Mouse (Mus musculus) bone marrow macrophage, adult 2 months (primary cell): Measurements from ENCODE around the gene Gimap7. TPM values are rescaled to one million over a fixed set of nuclear protein-coding genes. Genes with fewer than 3 reads are reported as not detected.

Experiments used
- H3K27ac ChIP-seq: 2 replicates; pipeline ENCODE4 v1.5.1; 2012; ENCODE audit warnings: low read depth, low read length; ENCODE audit not compliant: insufficient read depth
- H3K4me1 ChIP-seq: 2 replicates; pipeline ENCODE4 v1.6.1; 2012; ENCODE audit warnings: low read length; ENCODE audit not compliant: control insufficient read depth, insufficient read depth
- H3K4me3 ChIP-seq: 2 replicates; pipeline ENCODE4 v1.5.1; 2012; ENCODE audit warnings: mild to moderate bottlenecking, low read length, moderate library complexity; ENCODE audit not compliant: insufficient read depth
- CTCF ChIP-seq: IDR thresholded peaks from 2 replicates; pipeline ENCODE4 v1.5.1; 2012; ENCODE audit warnings: low read depth, mild to moderate bottlenecking, low read length, moderate library complexity
- POLR2A ChIP-seq: IDR thresholded peaks from 2 replicates; pipeline ENCODE4 v1.6.1; 2012; ENCODE audit warnings: mild to moderate bottlenecking, low read depth, low read length, borderline replicate concordance
- polyA plus RNA-seq: library from polyadenylated mRNA; stranded (reverse); fragments of >200 nt; gene quantifications from 2 replicates; pipeline ENCODE4 v1.2.4, GENCODE M21; 2012; ENCODE audit not compliant: missing spikeins, insufficient read depth, insufficient read length

Gene Gimap7
- polyA plus RNA-seq, 1 experiment = not detected

GRCm38 (mm10) chr6:48723468-48723867, 5.0 kb downstream of the Gimap7 start:
- Histone ChIP-seq H3K4me3 (no peak overlapping the region), H3K4me1 (no peaks in the 10 kb centered on the region), H3K27ac (no peak overlapping the region)
- TF ChIP-seq POLR2A (no peak), CTCF (no peak)

DNA sequence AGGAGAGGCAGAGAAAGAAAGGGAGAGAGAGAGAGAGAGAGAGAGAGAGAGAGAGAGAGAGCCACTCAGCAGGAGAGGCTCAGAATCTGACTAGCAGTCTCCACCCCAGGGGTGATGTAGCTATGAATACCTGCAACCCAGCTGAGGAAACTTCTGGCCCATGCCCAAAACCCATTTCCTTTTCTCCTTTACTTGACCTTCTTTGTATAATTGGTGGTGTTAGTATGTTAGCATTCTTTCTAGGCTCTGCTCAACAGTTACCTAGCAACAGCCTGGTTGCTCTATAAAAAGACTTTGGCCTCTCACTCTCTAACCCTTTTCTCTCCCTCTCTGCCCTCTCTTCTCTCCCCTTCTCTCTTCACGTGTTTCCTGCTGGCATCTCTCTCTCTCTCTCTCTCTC, 7.1 kb downstream of the Gimap7 start:
- no peaks in the 10 kb centered on the region for H3K4me1 ChIP-seq
- H3K4me3 ChIP-seq = no peak overlapping the region
- H3K27ac ChIP-seq = no peak overlapping the region
- no peak for TF ChIP-seq POLR2A
- no peak for TF ChIP-seq CTCF

DNA sequence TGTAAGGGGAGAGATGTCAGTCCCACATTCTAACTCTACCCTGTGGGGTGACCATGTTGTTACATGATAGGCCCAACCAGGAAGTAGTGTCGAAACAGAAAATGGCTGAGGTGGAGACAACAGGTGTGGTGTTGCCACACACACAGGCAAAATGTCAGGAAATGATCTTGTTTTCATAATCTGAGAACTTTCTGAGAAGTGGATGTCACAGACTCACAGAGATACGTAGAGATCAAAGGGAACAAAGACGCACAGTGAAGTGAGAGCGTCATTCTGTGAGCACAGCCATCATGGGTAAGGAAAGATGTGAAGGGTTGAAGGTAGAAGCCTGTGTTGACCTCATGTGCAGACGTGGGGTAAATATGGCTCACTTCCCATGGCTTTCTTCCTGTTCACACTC, 9.3 kb downstream of the Gimap7 start:
- no peak for TF ChIP-seq CTCF
- H3K4me3 ChIP-seq = no peak overlapping the region
- H3K4me1 ChIP-seq = no peaks in the 10 kb centered on the region
- H3K27ac ChIP-seq = no peak overlapping the region

DNA sequence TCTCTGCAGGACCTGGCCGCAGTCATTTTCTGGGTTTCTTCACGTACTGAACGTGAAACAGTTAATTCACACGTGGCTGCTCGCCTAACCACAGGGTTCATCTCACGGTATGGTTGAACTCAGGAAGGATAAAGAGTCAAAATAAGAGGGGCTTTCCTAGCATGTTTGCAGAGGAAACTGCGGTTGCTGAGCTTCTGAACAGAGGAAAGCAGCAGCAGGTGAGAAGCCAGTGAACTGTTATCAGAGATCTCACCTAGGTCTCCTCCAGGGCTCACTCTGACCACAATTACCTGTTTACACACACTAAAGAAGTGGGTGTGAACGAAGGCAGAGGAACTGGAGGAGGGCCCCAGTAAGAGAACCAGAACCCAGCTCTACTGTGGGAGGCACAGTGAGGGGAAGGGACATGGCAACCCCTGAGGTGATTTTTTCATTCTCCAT, 14.5 kb downstream of the Gimap7 start:
- Histone ChIP-seq H3K27ac (no peak overlapping the region), H3K4me3 (no peak overlapping the region), H3K4me1 (no peaks in the 10 kb centered on the region)
- TF ChIP-seq CTCF (no peak), POLR2A (no peak)

GRCm38 (mm10) chr6:48733660-48734059, 15.2 kb downstream of the Gimap7 start:
- no peak for TF ChIP-seq POLR2A
- TF ChIP-seq CTCF = no peak
- Histone ChIP-seq H3K27ac (no peak overlapping the region), H3K4me3 (no peak overlapping the region), H3K4me1 (no peaks in the 10 kb centered on the region)

GRCm38 (mm10) chr6:48737053-48737452, 18.6 kb downstream of the Gimap7 start:
- Histone ChIP-seq H3K4me3 (no peak overlapping the region), H3K4me1 (no peaks in the 10 kb centered on the region), H3K27ac (no peak overlapping the region)
- TF ChIP-seq CTCF (no peak), POLR2A (no peak)

DNA sequence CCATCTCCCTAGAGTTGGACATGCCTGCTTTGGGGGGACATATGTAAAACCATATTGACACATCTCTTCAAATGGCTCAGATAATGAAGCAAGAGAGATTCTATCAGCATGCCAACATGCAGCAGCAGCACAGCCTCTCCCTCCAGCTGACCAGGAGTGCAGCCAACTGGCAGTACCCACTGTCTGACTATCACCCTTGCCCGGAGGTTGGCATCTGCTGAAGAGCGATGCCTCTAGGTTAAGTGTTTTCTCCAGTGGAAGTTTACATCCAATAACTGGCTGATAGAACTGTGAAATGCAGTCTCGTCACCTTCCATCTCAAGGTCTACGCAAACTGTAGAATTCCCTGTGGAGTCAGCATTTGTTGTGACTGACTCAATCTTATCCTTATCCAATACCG, 19.3 kb downstream of the Gimap7 start:
- no peak overlapping the region for H3K4me3 ChIP-seq

DNA sequence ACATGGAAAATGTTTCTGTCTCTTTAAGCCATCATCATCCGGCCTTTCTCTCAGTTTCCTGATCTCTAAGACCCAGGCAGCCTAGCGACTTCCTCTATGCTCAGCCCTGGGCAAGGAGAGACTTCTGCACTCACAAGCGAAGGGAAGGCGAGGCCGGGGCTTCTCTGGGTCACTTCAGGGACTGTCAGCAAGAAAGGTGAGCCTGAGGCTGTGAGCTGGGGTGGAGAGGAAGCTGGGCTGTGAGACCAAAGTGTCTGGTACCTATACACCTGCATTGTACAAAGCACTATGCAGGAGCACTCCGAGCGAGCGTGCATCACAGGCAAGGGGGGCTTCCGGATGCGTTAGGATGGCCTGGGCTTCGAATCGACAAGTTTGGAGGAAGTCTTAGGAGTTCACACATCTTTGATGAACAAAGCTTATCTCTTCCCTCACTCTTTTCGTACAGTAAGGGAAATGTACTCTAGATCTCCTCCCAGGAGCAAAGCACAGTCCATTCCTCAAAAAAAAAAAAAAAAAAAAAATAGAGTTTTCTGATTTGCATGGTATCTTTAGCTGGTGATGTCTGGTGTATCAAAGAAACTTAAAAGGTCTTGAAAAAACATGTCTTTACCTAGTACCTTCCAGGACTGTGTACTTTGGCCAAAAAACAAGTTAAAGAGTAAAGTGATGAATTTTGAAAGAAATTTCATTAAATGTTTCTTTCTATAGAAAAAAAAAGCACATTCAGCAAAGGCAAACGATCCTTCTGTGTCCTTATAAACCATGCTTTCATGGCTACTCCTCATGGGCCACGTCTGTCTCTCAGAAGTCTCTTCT, 20.7 kb downstream of the Gimap7 start, which contains the start of gene Gimap1:
Gene Gimap1, plus strand, starts transcription at position 94 of the 819 bp plus-strand sequence.
- no peak within 1 kb of the TSS for H3K27ac ChIP-seq
- H3K4me1 ChIP-seq = no peaks in the 10 kb centered on the region

More for the DNA sequence above, 19.3 kb downstream of the Gimap7 start:
- H3K27ac ChIP-seq = no peak overlapping the region
- TF ChIP-seq CTCF (no peak), POLR2A (no peak)
- no peaks in the 10 kb centered on the region for H3K4me1 ChIP-seq

GRCm38 (mm10) chr6:48739780-48740055, 21.3 kb downstream of the Gimap7 start:
- TF ChIP-seq POLR2A = no peak
- no peak for TF ChIP-seq CTCF
- no peaks in the 10 kb centered on the region for H3K4me1 ChIP-seq
- H3K4me3 ChIP-seq = no peak overlapping the region
- no peak overlapping the region for H3K27ac ChIP-seq

More for the DNA sequence above, 20.7 kb downstream of the Gimap7 start, which contains the start of gene Gimap1:
- TF ChIP-seq CTCF (no peak), POLR2A (no peak)
- peak within 1 kb of the TSS; percentile 18 for H3K4me3 ChIP-seq

GRCm38 (mm10) chr6:48740501-48741169, 22.2 kb downstream of the Gimap7 start:
- H3K27ac ChIP-seq = no peak overlapping the region
- TF ChIP-seq CTCF (no peak), POLR2A (no peak)
- H3K4me1 ChIP-seq = no peaks in the 10 kb centered on the region
- no peak overlapping the region for H3K4me3 ChIP-seq

- no peak overlapping the region for H3K27ac ChIP-seq
- no peaks in the 10 kb centered on the region for H3K4me1 ChIP-seq
- TF ChIP-seq POLR2A = no peak
- no peak for TF ChIP-seq CTCF
- no peak overlapping the region for H3K4me3 ChIP-seq
Observed at GRCm38 (mm10) chr6:48741273-48741672, 22.9 kb downstream of the Gimap7 start.
